Mouse (Mus musculus) E14TG2a.4 (cell line): ENCODE measurements around the gene Stxbp4.

Experiments used
- CTCF ChIP-seq: conservative IDR thresholded peaks from 2 replicates; pipeline ENCODE4 v1.5.1; 2014; ENCODE audit warnings: low read length
- NANOG ChIP-seq: IDR thresholded peaks from 2 replicates; pipeline ENCODE4 v1.6.1; 2014; ENCODE audit warnings: borderline replicate concordance, low read length, mixed read lengths

DNA sequence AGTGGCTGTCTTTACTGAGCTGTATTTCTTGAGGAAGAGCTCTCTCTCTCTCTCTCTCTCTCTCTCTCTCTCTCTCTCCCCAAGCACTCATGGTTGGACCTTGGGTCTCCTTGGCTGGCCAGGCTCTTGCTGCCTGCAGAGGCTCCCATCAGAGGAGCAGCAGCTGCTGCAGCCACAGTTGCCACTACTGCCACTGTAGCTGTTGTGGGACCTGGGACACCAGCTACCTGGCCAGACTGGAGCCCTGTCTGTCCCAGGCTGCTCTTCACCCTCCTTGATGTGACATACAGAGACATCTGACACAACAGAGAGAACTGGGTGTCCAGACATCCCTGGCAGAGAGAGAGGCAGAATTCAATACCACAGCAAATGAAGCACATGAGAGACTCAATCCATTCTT is 43.3 kb upstream of the Stxbp4 start:
- TF ChIP-seq CTCF = no peak
- TF ChIP-seq NANOG = no peak
